Mouse (Mus musculus): ENCODE measurements at regions not wholly inside any gene's neighbourhood (a gene's known extent, or its start where the extent isn't known, plus 50 kb on each side); places are given as distances from the start of the nearest gene placed in this dataset.

GRCm38 (mm10) chr19:59627681-59628080 is 169.5 kb downstream of the Emx2 start:
- TF ChIP-seq HCFC1 (IDR thresholded peaks at IDR 0.05; ENCODE audit: borderline replicate concordance, insufficient read depth, low read length) (no peak), CHD2 (IDR thresholded peaks at IDR 0.05; ENCODE audit: low read depth, low read length) (no peak)
